Mouse (Mus musculus) heart, embryonic 14.5 days (tissue): Measurements from ENCODE around the gene Gm5965. TPM values are rescaled to one million over a fixed set of nuclear protein-coding genes. Genes with fewer than 3 reads are reported as not detected.

Experiments
- ATAC-seq: fragments of 200-750 bp; cut with Nextera tagmentation; 2 replicates; pipeline ENCODE4 v1.8.0; 2017; ENCODE audit warnings: low read depth, moderate TSS enrichment; ENCODE audit not compliant: insufficient number of reproducible peaks, insufficient read depth, low FRiP score
- H3K27ac ChIP-seq, 2 experiments: fragments of 200-500 bp in 1 of 2; fragments of 300-500 bp in 1 of 2; sonication (generic) in 1 of 2; replicated peaks in 1 of 2; 2 replicates each; pipeline ENCODE4 v1.5.1; 2012 to 2014; ENCODE audit warnings: low read depth in 2 of 2, low read length in 2 of 2, control low read depth in 1 of 2, mild to moderate bottlenecking in 1 of 2, mixed read lengths in 1 of 2; ENCODE audit not compliant: control insufficient read depth in 1 of 2, insufficient read depth in 1 of 2
- H3K27me3 ChIP-seq: fragments of 300-500 bp; sonication (generic); 2 replicates; pipeline ENCODE4 v1.6.1; 2014; ENCODE audit warnings: mild to moderate bottlenecking, low read length, control low read depth; ENCODE audit not compliant: control insufficient read depth, insufficient read depth
- H3K36me3 ChIP-seq: fragments of 300-500 bp; sonication (generic); 2 replicates; pipeline ENCODE4 v1.6.1; 2014; ENCODE audit warnings: mild to moderate bottlenecking, control low read depth, low read length, mixed read lengths; ENCODE audit not compliant: control insufficient read depth, insufficient read depth
- H3K4me1 ChIP-seq, 2 experiments: fragments of 200-500 bp in 1 of 2; fragments of 300-500 bp in 1 of 2; sonication (generic) in 1 of 2; 2 replicates each; pipeline ENCODE4 v1.6.1; 2012 to 2014; ENCODE audit warnings: low read length in 2 of 2, control low read depth in 1 of 2, mixed read lengths in 1 of 2; ENCODE audit not compliant: control insufficient read depth in 2 of 2, insufficient read depth in 2 of 2
- H3K4me2 ChIP-seq: fragments of 300-500 bp; sonication (generic); 2 replicates; pipeline ENCODE4 v1.6.1; 2014; ENCODE audit warnings: mild to moderate bottlenecking, low read length
- H3K4me3 ChIP-seq, 2 experiments: fragments of 200-500 bp in 1 of 2; fragments of 300-500 bp in 1 of 2; sonication (generic) in 1 of 2; 2 replicates each; pipeline ENCODE4 v1.5.1; 2012 to 2014; ENCODE audit warnings: low read length in 2 of 2, mild to moderate bottlenecking in 2 of 2, control low read depth in 1 of 2, low read depth in 1 of 2, moderate library complexity in 1 of 2; ENCODE audit not compliant: control insufficient read depth in 1 of 2, insufficient read depth in 1 of 2
- H3K9ac ChIP-seq: fragments of 300-500 bp; sonication (generic); 2 replicates; pipeline ENCODE4 v1.6.1; 2014; ENCODE audit warnings: mild to moderate bottlenecking, low read length
- H3K9me3 ChIP-seq: fragments of 300-500 bp; sonication (generic); 2 replicates; pipeline ENCODE4 v1.6.1; 2016; ENCODE audit warnings: low read length, control low read depth; ENCODE audit not compliant: control insufficient read depth
- WGBS: fragments of 180-500 bp; shearing (Covaris S2); extraction: QIAGEN DNeasy Blood & Tissue Kit; methylation state at CpG from one replicate; pipeline ENCODE4 v1.1.7; 2014; 5-methylcytosine and 5-hydroxymethylcytosine counted together
- polyA plus RNA-seq: library from polyadenylated mRNA; unstranded; fragments of >200 nt; fragmentation: Nextera tagmentation; extraction: Ambion mirVana; gene quantifications from 2 replicates; pipeline ENCODE4 v1.2.1, GENCODE M21; 2014

Gene Gm5965
- polyA plus RNA-seq, 1 experiment from 2014 or later, result not detected

GRCm38 (mm10) chr16:88786786-88787185 lies 9.1 kb downstream of the Gm5965 start:
- H3K27ac ChIP-seq, result no peak overlapping the region
- no peaks in the 10 kb centered on the region for H3K27me3 ChIP-seq
- no peaks in the 10 kb centered on the region for H3K4me1 ChIP-seq
- no peak overlapping the region for H3K4me2 ChIP-seq
- no peaks in the 10 kb centered on the region for H3K36me3 ChIP-seq
- no peak for ATAC-seq
- 66% methylated on average over 2 of the region's 2 CpGs for WGBS
- no peak overlapping the region for H3K9ac ChIP-seq
- no peak overlapping the region for H3K4me3 ChIP-seq
- H3K9me3 ChIP-seq, result no peaks in the 10 kb centered on the region

- ATAC-seq, result no peak
- Histone ChIP-seq H3K4me2 (no peak within 1 kb of the TSS), H3K4me3 (no peak within 1 kb of the TSS), H3K9ac (no peak within 1 kb of the TSS), H3K36me3 (no peaks in the 10 kb centered on the region), H3K27ac (no peak within 1 kb of the TSS), H3K27me3 (no peaks in the 10 kb centered on the region), H3K9me3 (no peaks in the 10 kb centered on the region), H3K4me1 (no peaks in the 10 kb centered on the region)
- WGBS, result 72% methylated on average over 2 of the region's 2 CpGs
Observed at GRCm38 (mm10) chr16:88811827-88812226, 34.1 kb downstream of the Gm5965 start, which contains the start of gene Gm20741. Gene Gm20741 (minus strand): TSS chr16:88812220.

GRCm38 (mm10) chr16:88820066-88820465 lies 42.4 kb downstream of the Gm5965 start, which contains the start of gene Krtap15:
Gene Krtap15 (plus strand): TSS chr16:88820215.
- H3K4me2 ChIP-seq, result no peak within 1 kb of the TSS
- H3K27me3 ChIP-seq, result no peaks in the 10 kb centered on the region
- H3K4me1 ChIP-seq, result no peaks in the 10 kb centered on the region
- H3K9me3 ChIP-seq, result no peaks in the 10 kb centered on the region
- H3K9ac ChIP-seq, result no peak within 1 kb of the TSS
- no peak for ATAC-seq
- H3K27ac ChIP-seq, result no peak within 1 kb of the TSS
- no peak within 1 kb of the TSS for H3K4me3 ChIP-seq
- no peaks in the 10 kb centered on the region for H3K36me3 ChIP-seq
- 73% methylated on average over 3 of the region's 3 CpGs for WGBS

- 79% methylated on average over 3 of the region's 3 CpGs for WGBS
- no peak for ATAC-seq
- H3K27ac ChIP-seq, result no peak overlapping the region
Observed at GRCm38 (mm10) chr16:88823736-88824135, 46.0 kb downstream of the Gm5965 start.

GRCm38 (mm10) chr16:88826095-88826652 lies 48.5 kb downstream of the Gm5965 start, which contains the start of gene Krtap14:
Gene Krtap14 (minus strand): TSS chr16:88826145.
- Histone ChIP-seq H3K4me1 (no peaks in the 10 kb centered on the region), H3K27me3 (no peaks in the 10 kb centered on the region), H3K9me3 (no peaks in the 10 kb centered on the region), H3K4me2 (no peak within 1 kb of the TSS), H3K27ac (no peak within 1 kb of the TSS), H3K4me3 (no peak within 1 kb of the TSS), H3K9ac (no peak within 1 kb of the TSS), H3K36me3 (no peaks in the 10 kb centered on the region)
- 79% methylated on average over 9 of the region's 9 CpGs for WGBS
- no peak for ATAC-seq

More at GRCm38 (mm10) chr16:88823736-88824135, 46.0 kb downstream of the Gm5965 start:
- no peaks in the 10 kb centered on the region for H3K9me3 ChIP-seq
- H3K36me3 ChIP-seq, result no peaks in the 10 kb centered on the region
- H3K9ac ChIP-seq, result no peak overlapping the region
- H3K4me3 ChIP-seq, result no peak overlapping the region
- H3K4me1 ChIP-seq, result no peaks in the 10 kb centered on the region
- H3K27me3 ChIP-seq, result no peaks in the 10 kb centered on the region
- no peak overlapping the region for H3K4me2 ChIP-seq

GRCm38 (mm10) chr16:88826978-88827377 lies 49.3 kb downstream of the Gm5965 start:
- WGBS, result 78% methylated on average over 3 of the region's 3 CpGs
- Histone ChIP-seq H3K27me3 (no peaks in the 10 kb centered on the region), H3K4me2 (no peak overlapping the region), H3K4me1 (no peaks in the 10 kb centered on the region), H3K9me3 (no peaks in the 10 kb centered on the region), H3K4me3 (no peak overlapping the region), H3K9ac (no peak overlapping the region), H3K27ac (no peak overlapping the region), H3K36me3 (no peaks in the 10 kb centered on the region)
- ATAC-seq, result no peak

Other genes starting within 250 kb of the Gm5965 start
- gene Cldn8, start 214.7 kb upstream of the Gm5965 start, polyA plus RNA-seq, result 0.08 TPM in 1 of 2 replicates, not detected in the other
- gene Krtap24-1, start 165.6 kb upstream of the Gm5965 start, polyA plus RNA-seq, result not detected in 2 replicates
- gene 2310079G19Rik, start 150.2 kb upstream of the Gm5965 start, polyA plus RNA-seq, result not detected in 2 replicates
- gene Krtap26-1, start 130.1 kb upstream of the Gm5965 start, polyA plus RNA-seq, result not detected in 2 replicates
- not detected in 2 replicates for gene Krtap27-1, start 106.2 kb upstream of the Gm5965 start, polyA plus RNA-seq
- not detected in 2 replicates for gene 2310061N02Rik, start 69.9 kb upstream of the Gm5965 start, polyA plus RNA-seq
- not detected in 2 replicates for gene Krtap13-1, start 49.0 kb upstream of the Gm5965 start, polyA plus RNA-seq
- not detected in 2 replicates for gene Krtap13, start 26.3 kb upstream of the Gm5965 start, polyA plus RNA-seq
- not detected in 2 replicates for gene 2310034C09Rik, start 19.0 kb upstream of the Gm5965 start, polyA plus RNA-seq
- not detected in 2 replicates for gene 2310057N15Rik, start 3.7 kb upstream of the Gm5965 start, polyA plus RNA-seq
- not detected in 2 replicates for gene Gm20741, start 34.3 kb downstream of the Gm5965 start, polyA plus RNA-seq
- gene Krtap15, start 42.3 kb downstream of the Gm5965 start, polyA plus RNA-seq, result not detected in 2 replicates
- not detected in 2 replicates for gene Krtap14, start 48.2 kb downstream of the Gm5965 start, polyA plus RNA-seq
- not detected in 2 replicates for gene Krtap19-1, start 91.5 kb downstream of the Gm5965 start, polyA plus RNA-seq
- not detected in 2 replicates for gene Krtap19-2, start 96.4 kb downstream of the Gm5965 start, polyA plus RNA-seq
- gene Krtap19-3, start 100.1 kb downstream of the Gm5965 start, polyA plus RNA-seq, result not detected in 2 replicates
- gene Krtap19-4, start 107.2 kb downstream of the Gm5965 start, polyA plus RNA-seq, result not detected in 2 replicates
- not detected in 2 replicates for gene Krtap19-5, start 118.6 kb downstream of the Gm5965 start, polyA plus RNA-seq
- gene Krtap19-9b, start 154.4 kb downstream of the Gm5965 start, polyA plus RNA-seq, result not detected in 2 replicates
- not detected in 2 replicates for gene Krtap16-3, start 185.0 kb downstream of the Gm5965 start, polyA plus RNA-seq
- gene Krtap22-2, start 232.9 kb downstream of the Gm5965 start, polyA plus RNA-seq, result not detected in 2 replicates
- gene Gm10229, start 237.4 kb downstream of the Gm5965 start, polyA plus RNA-seq, result not detected in 2 replicates